Mouse (Mus musculus) layer of hippocampus, adult 9-10 months (tissue): ENCODE results near the gene Ccar1.
"Not testable (repeated sequence)": the region's sequence is repeated elsewhere in the genome, so short reads cannot be mapped to it uniquely, and the experiment has no call there.

Experiments
- DNase-seq: peaks from one replicate; pipeline ENCODE4 v3.0.0; 2022; ENCODE audit warnings: low spot score

Gene Ccar1

DNA sequence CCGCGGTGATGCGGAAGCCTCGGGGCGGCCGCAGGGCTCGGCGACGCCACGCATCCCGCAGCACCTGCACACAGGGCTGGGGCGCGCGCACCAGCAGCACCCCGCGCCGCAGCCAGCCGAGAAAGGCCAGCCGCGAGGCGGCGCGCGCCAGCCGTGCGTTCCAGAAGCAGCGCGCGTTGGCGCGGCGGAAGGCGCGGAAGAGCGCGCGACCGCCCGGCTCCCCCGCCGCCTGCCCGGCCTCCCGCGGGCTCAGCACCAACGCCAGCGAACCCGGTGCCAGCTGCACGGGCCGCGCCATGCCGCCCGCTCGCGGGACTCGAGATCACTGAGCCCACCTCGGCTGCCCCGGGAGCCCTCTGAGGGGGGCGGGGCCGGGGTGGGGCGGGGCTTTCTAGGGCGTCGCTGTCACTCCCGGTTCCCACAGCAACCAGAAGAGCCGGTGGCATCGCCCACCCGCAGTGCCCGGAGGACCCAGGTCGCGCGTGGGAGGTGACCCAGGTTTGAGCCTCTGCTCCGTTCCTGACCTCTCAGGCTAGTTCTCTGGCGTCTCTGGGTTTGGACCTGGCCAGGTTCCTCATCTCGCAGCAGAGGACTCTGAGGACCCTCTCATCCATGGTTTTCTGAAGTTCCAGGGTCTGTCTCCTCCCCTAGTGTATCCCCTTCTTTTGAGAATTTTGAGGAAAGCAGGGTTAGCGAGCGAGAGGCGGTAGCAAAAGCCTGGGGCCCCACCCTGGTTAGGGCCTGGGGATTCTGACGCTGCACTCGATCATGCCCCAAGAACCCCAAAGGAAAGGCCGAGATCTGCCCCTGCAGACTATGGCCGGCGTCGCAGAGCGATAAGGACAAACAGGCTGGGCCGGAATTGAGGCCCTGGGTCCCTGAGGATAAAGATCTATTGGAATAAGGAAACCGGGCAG lies 66.1 kb downstream of the Ccar1 start, which contains the start of gene Stox1:
TSS of gene Stox1 (minus strand) at position 358 of the 917 bp plus-strand sequence.
- peak; percentile 10 for DNase-seq

- DNase-seq, result no peak
These were observed 67.2 kb downstream of the Ccar1 start for GRCm38 (mm10) chr10:62724936-62725335.

DNA sequence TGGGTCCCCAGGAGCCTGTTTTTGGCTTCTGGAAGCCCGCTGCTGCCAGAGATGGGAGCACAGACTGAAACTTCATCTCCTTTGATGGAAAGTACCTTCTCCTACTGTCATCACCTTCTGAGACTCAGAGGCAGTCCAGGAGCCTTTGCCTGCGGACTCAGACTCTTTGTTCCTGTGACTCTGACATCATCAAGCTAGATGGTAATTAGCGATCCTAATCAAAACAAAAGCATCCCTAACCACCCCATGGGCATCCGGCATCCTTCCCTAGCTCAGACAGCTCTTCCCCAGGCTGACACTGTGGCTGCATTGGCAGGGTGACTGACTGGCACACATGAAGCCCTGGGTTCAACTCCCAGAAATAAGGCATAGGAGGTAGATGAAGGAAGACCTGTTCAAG lies 69.4 kb downstream of the Ccar1 start:
- no peak for DNase-seq

GRCm38 (mm10) chr10:62720574-62720973 lies 71.5 kb downstream of the Ccar1 start:
- not testable (repeated sequence) for DNase-seq

DNA sequence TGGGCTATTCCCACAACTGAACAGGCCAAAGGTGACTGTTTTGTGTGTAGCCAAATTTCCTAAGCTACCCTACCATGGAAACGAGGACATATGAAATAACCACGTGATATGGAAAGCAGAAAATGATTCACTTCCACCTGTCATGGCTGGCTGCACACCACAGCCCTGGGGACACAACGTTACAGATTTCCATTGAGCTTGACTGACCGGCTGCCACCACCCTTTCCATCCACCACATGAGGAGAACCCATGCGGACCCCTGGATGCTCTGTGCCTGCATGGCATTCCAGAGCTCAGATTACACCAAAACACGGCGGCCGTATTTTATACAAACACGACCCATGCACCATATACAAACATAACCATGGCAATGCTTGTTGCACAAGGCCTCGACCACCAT lies 78.6 kb downstream of the Ccar1 start:
- no peak for DNase-seq

DNA sequence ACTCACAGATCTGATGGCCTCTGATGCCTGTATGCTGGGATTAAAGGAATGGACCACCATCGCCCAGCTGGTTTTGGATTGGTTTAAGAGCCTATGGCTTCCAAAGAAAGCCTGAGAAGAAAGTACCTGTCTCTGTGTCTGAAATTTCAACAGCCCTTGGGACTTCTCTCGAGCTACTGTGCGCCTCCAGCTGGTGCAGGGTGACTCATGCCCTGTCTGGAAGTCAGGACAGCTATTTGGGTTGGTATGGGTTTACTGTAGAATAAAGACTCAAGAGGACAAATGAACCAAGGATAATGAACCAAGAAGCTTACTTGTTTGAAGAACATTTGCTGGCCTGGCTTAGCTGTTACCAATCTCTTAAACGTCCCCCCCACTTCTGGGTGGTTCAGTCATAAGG lies 88.5 kb downstream of the Ccar1 start:
- DNase-seq, result no peak

- no peak for DNase-seq
These were observed 89.7 kb downstream of the Ccar1 start for GRCm38 (mm10) chr10:62702436-62702835.
